8 mouse cellular contexts compared by ENCODE assay signal in the genomic region with DNA sequence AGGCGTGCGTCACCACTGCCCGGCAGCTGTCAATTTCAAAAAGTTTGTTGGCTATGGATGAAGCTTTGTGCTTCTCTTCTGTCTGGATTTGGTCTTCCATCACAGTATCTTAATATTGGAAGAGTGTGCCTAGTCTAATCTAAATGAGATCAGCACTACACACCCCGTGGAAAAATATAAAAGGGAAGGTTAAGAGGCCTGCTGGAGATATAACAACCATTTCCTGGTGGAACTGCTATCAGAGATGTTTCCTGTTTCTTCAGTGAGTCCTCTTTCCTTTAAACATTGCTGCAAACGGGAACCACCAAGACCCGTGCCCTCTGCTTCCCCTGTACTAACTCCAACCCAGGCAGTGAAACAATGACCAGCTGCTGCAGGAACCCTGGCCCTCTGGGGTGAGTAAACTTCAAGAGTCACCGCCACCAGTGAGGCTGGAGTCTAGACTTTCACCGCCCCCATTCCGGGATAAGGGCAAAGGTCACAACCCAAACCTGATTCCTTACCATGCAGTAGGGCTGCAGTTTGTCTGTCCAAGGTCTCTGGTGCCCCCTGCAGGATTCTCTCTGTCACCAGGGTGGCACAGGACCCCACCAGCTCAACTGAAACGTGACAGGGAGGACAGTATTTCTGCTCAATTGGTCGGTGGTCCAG. TPM values are rescaled to one million over a fixed set of nuclear protein-coding genes. Genes with fewer than 3 reads are reported as not detected.
A peak's percentile ranks its signal among the peaks of the same experiment; 100 is the strongest.
DNase-seq lines count a peak whose midpoint lies in the region; ATAC-seq and TF ChIP-seq lines count a peak whose summit lies in the region.

No protein-coding gene starts in this region.

- peak; percentile 85 for ATAC-seq in kidney, embryonic 16.5 days (ENCODE audit: low FRiP score, low TSS enrichment)
- ATAC-seq in liver, embryonic 16.5 days (ENCODE audit: low read depth): peak; percentile 77

- H3K27me3 ChIP-seq in kidney, embryonic 16.5 days (ENCODE audit: insufficient read depth, low read length): no peaks in the 10 kb centered on the region
- no peaks in the 10 kb centered on the region for H3K27me3 ChIP-seq in liver, embryonic 16.5 days (ENCODE audit: control insufficient read depth, insufficient read depth, low read depth, low read length)

- peaks cover 29% of the 10 kb centered on the region for H3K36me3 ChIP-seq in ES-E14 (ENCODE audit: control insufficient read depth, insufficient read depth, low read length, poor library complexity, severe bottlenecking)
- H3K36me3 ChIP-seq in kidney, embryonic 16.5 days (ENCODE audit: insufficient read depth, low read length): peaks cover 42% of the 10 kb centered on the region
- peaks cover 14% of the 10 kb centered on the region for H3K36me3 ChIP-seq in liver, embryonic 16.5 days (ENCODE audit: control insufficient read depth, insufficient read depth)

- DNase-seq in CD4-positive, CD25-positive, alpha-beta regulatory T cell, adult 2 months (ENCODE audit: low read depth, low spot score): peak; percentile 85
- DNase-seq in ES-E14 (ENCODE audit: low read depth, low spot score): peak; percentile 69
- DNase-seq in cerebellum, postnatal 36 days: peak; percentile 65
- DNase-seq in heart, adult 8-10 months (ENCODE audit: low spot score): peak; percentile 69
- peak; percentile 47 to 63 for DNase-seq in right cerebral cortex, adult 2 months (ENCODE audit: low spot score in 2 of 2)
- peak; percentile 92 for DNase-seq in yolk sac, embryonic 10.5 days (ENCODE audit: low spot score)

- H3K4me3 ChIP-seq in ES-E14 (ENCODE audit: insufficient read depth in 1 of 2, low read depth in 1 of 2, low read length in 2 of 2, poor library complexity in 1 of 2, severe bottlenecking in 1 of 2): no peak overlapping the region
- H3K4me3 ChIP-seq in kidney, embryonic 16.5 days (ENCODE audit: low read length): no peak overlapping the region
- no peak overlapping the region for H3K4me3 ChIP-seq in liver, embryonic 16.5 days (ENCODE audit: low read depth, low read length)

- in situ Hi-C loops in ES-E14 (cut with MboI; ENCODE audit: low sequenced_read_pairs in 2 of 2, unreplicated experiment in 2 of 2): no loop called here

- no peaks in the 10 kb centered on the region for H3K4me1 ChIP-seq in ES-E14 (ENCODE audit: control insufficient read depth in 2 of 2, insufficient read depth in 2 of 2, low read length in 2 of 2, poor library complexity in 1 of 2)
- no peaks in the 10 kb centered on the region for H3K4me1 ChIP-seq in kidney, embryonic 16.5 days (ENCODE audit: insufficient read depth, low read length)
- peaks cover 10% of the 10 kb centered on the region for H3K4me1 ChIP-seq in liver, embryonic 16.5 days (ENCODE audit: control insufficient read depth, low read depth, low read length)

- H3K4me2 ChIP-seq in kidney, embryonic 16.5 days (replicated peaks; ENCODE audit: low read depth, low read length): no peak overlapping the region
- H3K4me2 ChIP-seq in liver, embryonic 16.5 days (ENCODE audit: low read depth, low read length): peak overlapping the region; percentile 13; the same call in 1 of the 2 replicates

- WGBS in kidney, embryonic 16.5 days: 41% methylated on average over 11 of the region's 11 CpGs
- 32% methylated on average over 11 of the region's 11 CpGs for WGBS in liver, embryonic 16.5 days (ENCODE audit: insufficient replicate concordance)

- H3K27ac ChIP-seq in ES-E14 (ENCODE audit: insufficient read depth, low read depth, low read length, poor library complexity, severe bottlenecking): no peak overlapping the region
- no peak overlapping the region for H3K27ac ChIP-seq in kidney, embryonic 16.5 days (ENCODE audit: low read length)
- H3K27ac ChIP-seq in liver, embryonic 16.5 days (ENCODE audit: low read length): peak overlapping the region; percentile 55

- H3K9ac ChIP-seq in ES-E14 (ENCODE audit: insufficient read depth, low read depth, low read length, poor library complexity, severe bottlenecking): no peak overlapping the region
- H3K9ac ChIP-seq in kidney, embryonic 16.5 days (replicated peaks; ENCODE audit: low read length): no peak overlapping the region
- H3K9ac ChIP-seq in liver, embryonic 16.5 days (ENCODE audit: low read depth, low read length): no peak overlapping the region

- no peaks in the 10 kb centered on the region for H3K9me3 ChIP-seq in ES-E14 (ENCODE audit: control insufficient read depth, insufficient read depth, low read depth, low read length)
- no peaks in the 10 kb centered on the region for H3K9me3 ChIP-seq in kidney, embryonic 16.5 days (ENCODE audit: low read length)
- H3K9me3 ChIP-seq in liver, embryonic 16.5 days (replicated peaks; ENCODE audit: control insufficient read depth, low read length): no peaks in the 10 kb centered on the region

TF ChIP-seq in ES-E14, 5 proteins besides CTCF, POLR2A, EP300 and RAD21:
- TF ChIP-seq HCFC1 (IDR thresholded peaks at IDR 0.05; ENCODE audit: borderline replicate concordance, insufficient read depth, low read length): peak; percentile 49; the same call in 1 of the 2 replicates
- TF ChIP-seq ZNF384 (IDR thresholded peaks at IDR 0.05; ENCODE audit: low read depth, low read length): no peak
- TF ChIP-seq ZC3H11A (IDR thresholded peaks at IDR 0.05; ENCODE audit: borderline replicate concordance, low read depth, low read length): peak; percentile 75
- TF ChIP-seq MAFK (IDR thresholded peaks at IDR 0.05; ENCODE audit: insufficient read depth, low read depth, low read length): no peak
- TF ChIP-seq CHD2 (IDR thresholded peaks at IDR 0.05; ENCODE audit: low read depth, low read length): no peak

RNA-seq across cellular contexts. Expression of gene Bnipl, which starts 12.2 kb away (rescaled TPM):
- total RNA-seq in ES-E14 (2012; rRNA removed): 6.7 and 16.0 TPM in 2 replicates
- not detected for total RNA-seq in heart, adult 8-10 months (2022)
- 0.41 and 0.82 TPM in 2 replicates for polyA plus RNA-seq in kidney, embryonic 16.5 days (2015; fragmentation: Nextera tagmentation; extraction: Ambion mirVana)
- polyA plus RNA-seq in liver, embryonic 16.5 days (2015; fragmentation: Nextera tagmentation; extraction: Ambion mirVana): not detected in 2 replicates

RNA-seq across cellular contexts. Expression of gene Mindy1, which starts 17.9 kb away (rescaled TPM):
- 48.8 and 54.5 TPM in 2 replicates for total RNA-seq in ES-E14 (2012; rRNA removed)
- total RNA-seq in heart, adult 8-10 months (2022): 10 to 100 TPM; 19.5 to 23.8 (median 21.3) TPM
- 55.8 and 57.0 TPM in 2 replicates for polyA plus RNA-seq in kidney, embryonic 16.5 days (2015; fragmentation: Nextera tagmentation; extraction: Ambion mirVana)
- polyA plus RNA-seq in liver, embryonic 16.5 days (2015; fragmentation: Nextera tagmentation; extraction: Ambion mirVana): 21.5 and 23.2 TPM in 2 replicates

RNA-seq across cellular contexts. Expression of gene Prune1, which starts 18.7 kb away (rescaled TPM):
- total RNA-seq in ES-E14 (2012; rRNA removed): 26.4 and 29.5 TPM in 2 replicates
- total RNA-seq in heart, adult 8-10 months (2022): 10 to 100 TPM; 26.3 to 27.9 (median 27.2) TPM
- polyA plus RNA-seq in kidney, embryonic 16.5 days (2015; fragmentation: Nextera tagmentation; extraction: Ambion mirVana): 25.8 and 27.4 TPM in 2 replicates
- 8.8 and 9.5 TPM in 2 replicates for polyA plus RNA-seq in liver, embryonic 16.5 days (2015; fragmentation: Nextera tagmentation; extraction: Ambion mirVana)

RNA-seq across cellular contexts. Expression of gene Gm128, which starts 21.8 kb away (rescaled TPM):
- total RNA-seq in ES-E14 (2012; rRNA removed): 2.0 and 3.0 TPM in 2 replicates
- total RNA-seq in heart, adult 8-10 months (2022): not detected
- polyA plus RNA-seq in kidney, embryonic 16.5 days (2015; fragmentation: Nextera tagmentation; extraction: Ambion mirVana): 0.53 and 0.55 TPM in 2 replicates
- polyA plus RNA-seq in liver, embryonic 16.5 days (2015; fragmentation: Nextera tagmentation; extraction: Ambion mirVana): 0.07 TPM in 2 replicates

RNA-seq across cellular contexts. Expression of gene Mllt11, which starts 31.2 kb away (rescaled TPM):
- total RNA-seq in ES-E14 (2012; rRNA removed): 5.3 and 10.1 TPM in 2 replicates
- 10 to 100 TPM in 2 of 4 experiments, 1 to 10 TPM in 2; 5.5 to 11.3 (median 9.5) TPM for total RNA-seq in heart, adult 8-10 months (2022)
- 14.0 and 16.6 TPM in 2 replicates for polyA plus RNA-seq in kidney, embryonic 16.5 days (2015; fragmentation: Nextera tagmentation; extraction: Ambion mirVana)
- polyA plus RNA-seq in liver, embryonic 16.5 days (2015; fragmentation: Nextera tagmentation; extraction: Ambion mirVana): 1.8 and 2.0 TPM in 2 replicates
